Mouse (Mus musculus): ENCODE measurements around the gene Gm28305.

DNA sequence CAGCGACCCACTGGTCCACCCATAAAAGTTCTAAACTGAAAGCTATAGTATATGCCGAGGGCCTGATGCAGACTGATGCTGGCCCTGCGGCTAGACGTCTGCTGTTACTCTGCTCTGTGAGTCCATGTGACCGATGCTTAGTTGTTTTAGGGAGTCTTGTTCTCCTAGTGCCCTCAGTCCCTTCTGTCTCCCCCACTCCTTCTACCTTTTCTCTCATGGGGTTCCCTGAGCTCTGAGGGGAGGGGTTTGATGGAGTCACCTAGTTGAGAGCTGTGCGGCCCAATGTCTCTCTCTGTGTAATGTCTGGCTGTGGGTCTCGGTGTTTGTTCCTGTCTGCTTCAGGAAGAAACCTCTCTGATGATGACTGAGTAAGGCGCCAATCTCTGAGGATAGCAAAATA is 13.3 kb upstream of the Gm28305 start:
- TF ChIP-seq CTCF (conservative IDR thresholded peaks at IDR 0.05; ENCODE audit: low read length) (no peak), POU5F1 (IDR thresholded peaks at IDR 0.05; ENCODE audit: borderline replicate concordance, low read length) (no peak), NANOG (IDR thresholded peaks at IDR 0.05; ENCODE audit: borderline replicate concordance, low read length) (no peak)
